Mouse (Mus musculus): Measurements from ENCODE around the gene Plxnb1. TPM values are rescaled to one million over a fixed set of nuclear protein-coding genes. Genes with fewer than 3 reads are reported as not detected.

Gene Plxnb1
- total RNA-seq (2014; rRNA removed) (64.8 and 73.2 TPM in 2 replicates), polyA plus RNA-seq (2015; fragmentation: Nextera tagmentation; extraction: Ambion mirVana) (10.2 and 11.1 TPM in 2 replicates)

DNA sequence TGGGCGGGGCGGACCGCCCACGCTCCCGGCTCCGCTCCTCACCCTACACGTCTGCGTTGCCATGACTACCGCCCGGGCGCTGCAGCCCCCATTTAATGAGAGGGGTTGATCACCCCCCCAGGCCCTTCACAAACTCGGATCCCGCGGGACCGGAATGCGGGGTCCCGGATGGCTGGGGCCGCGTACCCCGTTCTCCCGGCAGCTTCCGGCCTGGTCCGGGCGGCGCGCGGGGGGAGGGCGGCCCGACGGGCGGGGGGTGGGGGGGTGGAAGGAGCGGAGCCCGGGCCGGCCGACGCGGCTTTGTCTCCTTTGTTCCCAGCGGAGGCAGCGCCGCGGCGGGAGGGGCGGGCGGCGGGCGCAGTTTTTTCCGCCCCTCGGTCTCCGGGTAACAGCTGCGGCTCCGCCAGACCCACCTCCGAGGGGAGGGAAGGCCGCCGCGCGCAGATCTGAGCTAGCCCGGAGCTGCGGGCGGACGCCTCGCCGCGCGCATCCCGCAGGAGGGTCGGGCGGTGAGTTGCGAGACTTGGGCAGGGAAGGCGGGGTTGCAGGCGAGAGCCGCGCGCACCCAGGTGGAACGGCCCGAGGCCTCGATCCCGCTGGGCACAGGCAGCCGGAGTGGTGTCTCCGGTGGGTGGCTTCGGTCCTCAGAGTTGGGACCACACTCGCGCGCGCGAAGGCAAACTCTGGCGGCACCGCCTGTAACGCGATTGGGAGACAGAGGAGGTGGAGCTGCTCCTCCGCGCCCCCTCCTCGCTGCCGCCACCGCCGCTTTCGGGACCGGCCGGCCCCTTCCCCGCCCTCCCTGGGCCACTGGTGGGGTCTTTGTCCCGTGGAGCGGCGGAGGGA lies at the start of gene Plxnb1:
Gene Plxnb1, plus strand, starts transcription at position 253 of the 846 bp plus-strand sequence.
- Histone ChIP-seq H3K27me3 (ENCODE audit: insufficient read depth, low read length) (no peaks in the 10 kb centered on the region), H3K9me3 (ENCODE audit: low read length) (no peaks in the 10 kb centered on the region), H3K9ac (replicated peaks; ENCODE audit: low read length, poor library complexity, severe bottlenecking) (peak within 1 kb of the TSS; percentile 88), H3K4me1 (ENCODE audit: insufficient read depth, low read length) (peaks cover 26% of the 10 kb centered on the region), H3K4me2 (ENCODE audit: low read depth, low read length, poor library complexity, severe bottlenecking) (peak within 1 kb of the TSS; percentile 87), H3K4me3 (ENCODE audit: low read depth, low read length) (peak within 1 kb of the TSS; percentile 74), H3K36me3 (ENCODE audit: insufficient read depth, low read length) (peaks cover 22% of the 10 kb centered on the region), H3K27ac (ENCODE audit: low read depth, low read length) (peak within 1 kb of the TSS; percentile 97)
- peak; percentile 84 for DNase-seq (ENCODE audit: low spot score)
- WGBS = under 1% methylated on average over 73 of the region's 102 CpGs
- TF ChIP-seq CTCF (IDR thresholded peaks at IDR 0.05) = no peak
- peak; percentile 59 for ATAC-seq (ENCODE audit: low FRiP score)

GRCm38 (mm10) chr9:109046306-109046705 lies 48.9 kb upstream of the Plxnb1 start:
- H3K27me3 ChIP-seq (ENCODE audit: insufficient read depth, low read length) = no peaks in the 10 kb centered on the region
- peak; percentile 70 for TF ChIP-seq CTCF (IDR thresholded peaks at IDR 0.05)
- no peak overlapping the region for H3K27ac ChIP-seq (ENCODE audit: low read depth, low read length)
- H3K4me3 ChIP-seq (ENCODE audit: low read depth, low read length) = no peak overlapping the region
- ATAC-seq (ENCODE audit: low FRiP score) (no peak), DNase-seq (ENCODE audit: low spot score) (peak; percentile 10)
- H3K36me3 ChIP-seq (ENCODE audit: insufficient read depth, low read length) = no peaks in the 10 kb centered on the region
- no peaks in the 10 kb centered on the region for H3K4me1 ChIP-seq (ENCODE audit: insufficient read depth, low read length)
- 41% methylated on average over 5 of the region's 5 CpGs for WGBS
- H3K9me3 ChIP-seq (ENCODE audit: low read length) = no peaks in the 10 kb centered on the region
- no peak overlapping the region for H3K4me2 ChIP-seq (ENCODE audit: low read depth, low read length, poor library complexity, severe bottlenecking)
- no peak overlapping the region for H3K9ac ChIP-seq (replicated peaks; ENCODE audit: low read length, poor library complexity, severe bottlenecking)

DNA sequence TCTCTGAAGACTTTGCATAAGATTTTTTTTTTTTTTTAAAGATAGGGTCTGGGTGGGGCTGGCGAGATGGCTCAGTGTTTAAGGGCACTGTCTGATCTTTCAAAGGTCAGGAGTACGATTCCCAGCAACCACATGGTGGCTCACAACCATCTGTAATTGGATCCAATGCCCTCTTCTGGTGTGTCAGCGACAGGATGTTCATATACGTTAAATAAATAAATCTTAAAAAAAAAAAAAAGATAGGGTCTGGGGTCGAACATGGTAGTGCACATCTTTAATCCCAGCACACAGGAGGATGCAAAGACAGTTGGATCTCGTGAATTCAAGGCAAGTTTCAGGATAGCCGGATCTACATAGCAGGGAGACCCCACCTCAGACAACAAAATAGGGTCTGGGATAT lies 45.9 kb upstream of the Plxnb1 start:
- no peaks in the 10 kb centered on the region for H3K4me1 ChIP-seq (ENCODE audit: insufficient read depth, low read length)
- no peak overlapping the region for H3K4me3 ChIP-seq (ENCODE audit: low read depth, low read length)
- DNase-seq (ENCODE audit: low spot score) (no peak), ATAC-seq (ENCODE audit: low FRiP score) (no peak)
- H3K9me3 ChIP-seq (ENCODE audit: low read length) = no peaks in the 10 kb centered on the region
- H3K27me3 ChIP-seq (ENCODE audit: insufficient read depth, low read length) = no peaks in the 10 kb centered on the region
- no peak for TF ChIP-seq CTCF (IDR thresholded peaks at IDR 0.05)
- H3K36me3 ChIP-seq (ENCODE audit: insufficient read depth, low read length) = no peaks in the 10 kb centered on the region
- no peak overlapping the region for H3K9ac ChIP-seq (replicated peaks; ENCODE audit: low read length, poor library complexity, severe bottlenecking)
- H3K4me2 ChIP-seq (ENCODE audit: low read depth, low read length, poor library complexity, severe bottlenecking) = no peak overlapping the region
- H3K27ac ChIP-seq (ENCODE audit: low read depth, low read length) = no peak overlapping the region
- 83% methylated on average over 7 of the region's 7 CpGs for WGBS

- no peak for ATAC-seq (ENCODE audit: low FRiP score)
- Histone ChIP-seq H3K9me3 (ENCODE audit: low read length) (no peaks in the 10 kb centered on the region), H3K4me2 (ENCODE audit: low read depth, low read length, poor library complexity, severe bottlenecking) (no peak overlapping the region), H3K4me1 (ENCODE audit: insufficient read depth, low read length) (peaks cover 1% of the 10 kb centered on the region), H3K9ac (replicated peaks; ENCODE audit: low read length, poor library complexity, severe bottlenecking) (no peak overlapping the region), H3K4me3 (ENCODE audit: low read depth, low read length) (no peak overlapping the region), H3K36me3 (ENCODE audit: insufficient read depth, low read length) (no peaks in the 10 kb centered on the region), H3K27me3 (ENCODE audit: insufficient read depth, low read length) (no peaks in the 10 kb centered on the region), H3K27ac (ENCODE audit: low read depth, low read length) (no peak overlapping the region)
- WGBS = 80% methylated on average over 9 of the region's 9 CpGs
- TF ChIP-seq CTCF (IDR thresholded peaks at IDR 0.05) = no peak
- DNase-seq (ENCODE audit: low spot score) = no peak
Observed at GRCm38 (mm10) chr9:109049996-109050673, 45.1 kb upstream of the Plxnb1 start.

GRCm38 (mm10) chr9:109050674-109050997 lies 44.6 kb upstream of the Plxnb1 start:
- Histone ChIP-seq H3K27ac (ENCODE audit: low read depth, low read length) (no peak overlapping the region), H3K9me3 (ENCODE audit: low read length) (no peaks in the 10 kb centered on the region), H3K27me3 (ENCODE audit: insufficient read depth, low read length) (no peaks in the 10 kb centered on the region), H3K9ac (replicated peaks; ENCODE audit: low read length, poor library complexity, severe bottlenecking) (no peak overlapping the region), H3K36me3 (ENCODE audit: insufficient read depth, low read length) (no peaks in the 10 kb centered on the region), H3K4me3 (ENCODE audit: low read depth, low read length) (no peak overlapping the region), H3K4me1 (ENCODE audit: insufficient read depth, low read length) (peaks cover 6% of the 10 kb centered on the region), H3K4me2 (ENCODE audit: low read depth, low read length, poor library complexity, severe bottlenecking) (no peak overlapping the region)
- no peak for TF ChIP-seq CTCF (IDR thresholded peaks at IDR 0.05)
- DNase-seq (ENCODE audit: low spot score) (no peak), ATAC-seq (ENCODE audit: low FRiP score) (no peak)
- WGBS = 85% methylated on average over 3 of the region's 3 CpGs

GRCm38 (mm10) chr9:109051011-109051501 lies 44.1 kb upstream of the Plxnb1 start:
- no peak for TF ChIP-seq CTCF (IDR thresholded peaks at IDR 0.05)
- no peak for ATAC-seq (ENCODE audit: low FRiP score)
- H3K4me2 ChIP-seq (ENCODE audit: low read depth, low read length, poor library complexity, severe bottlenecking) = no peak overlapping the region
- H3K9ac ChIP-seq (replicated peaks; ENCODE audit: low read length, poor library complexity, severe bottlenecking) = no peak overlapping the region
- no peaks in the 10 kb centered on the region for H3K9me3 ChIP-seq (ENCODE audit: low read length)
- no peak overlapping the region for H3K27ac ChIP-seq (ENCODE audit: low read depth, low read length)
- peaks cover 6% of the 10 kb centered on the region for H3K4me1 ChIP-seq (ENCODE audit: insufficient read depth, low read length)
- no peak for DNase-seq (ENCODE audit: low spot score)
- no peaks in the 10 kb centered on the region for H3K36me3 ChIP-seq (ENCODE audit: insufficient read depth, low read length)
- H3K4me3 ChIP-seq (ENCODE audit: low read depth, low read length) = no peak overlapping the region
- no peaks in the 10 kb centered on the region for H3K27me3 ChIP-seq (ENCODE audit: insufficient read depth, low read length)
- 92% methylated on average over 13 of the region's 13 CpGs for WGBS
